Mouse (Mus musculus) gastrocnemius, adult 8-10 months (tissue): Measurements from ENCODE around the gene C3ar1. TPM values are rescaled to one million over a fixed set of nuclear protein-coding genes. Genes with fewer than 3 reads are reported as not detected.

Source experiments
- DNase-seq, 2 experiments: peaks; one replicate each; pipeline ENCODE4 v3.0.0; 2022; ENCODE audit warnings: low spot score in 2 of 2
- total RNA-seq, 4 experiments: library from RNA; stranded (reverse); gene quantifications; 2 replicates each; pipeline ENCODE4 v1.2.4; 2022

Gene C3ar1
- under 1 TPM; 0.15 to 0.83 (median 0.42) TPM for total RNA-seq

DNA sequence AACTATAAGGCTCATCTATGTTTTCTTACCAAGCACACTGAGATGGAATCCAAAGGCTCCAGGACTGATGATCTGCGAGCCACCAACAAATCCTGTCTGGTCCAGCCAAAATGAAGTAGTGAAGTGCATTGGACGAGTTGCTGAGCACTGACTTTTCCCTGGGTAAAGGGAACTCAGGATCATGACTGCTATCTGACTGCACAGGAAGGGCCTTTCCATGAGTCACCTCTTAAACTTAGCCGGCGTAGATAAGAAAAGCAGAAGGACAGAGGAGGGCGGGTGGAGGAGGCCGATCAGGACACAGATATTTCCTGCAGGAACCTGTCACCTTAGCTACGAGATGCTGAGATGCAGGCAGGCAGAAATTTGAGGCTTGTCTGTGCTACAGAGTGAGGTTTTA is at the start of gene C3ar1:
C3ar1 (minus strand) TSS at position 207 of the 400 bp plus-strand sequence.
- DNase-seq: no peak

DNA sequence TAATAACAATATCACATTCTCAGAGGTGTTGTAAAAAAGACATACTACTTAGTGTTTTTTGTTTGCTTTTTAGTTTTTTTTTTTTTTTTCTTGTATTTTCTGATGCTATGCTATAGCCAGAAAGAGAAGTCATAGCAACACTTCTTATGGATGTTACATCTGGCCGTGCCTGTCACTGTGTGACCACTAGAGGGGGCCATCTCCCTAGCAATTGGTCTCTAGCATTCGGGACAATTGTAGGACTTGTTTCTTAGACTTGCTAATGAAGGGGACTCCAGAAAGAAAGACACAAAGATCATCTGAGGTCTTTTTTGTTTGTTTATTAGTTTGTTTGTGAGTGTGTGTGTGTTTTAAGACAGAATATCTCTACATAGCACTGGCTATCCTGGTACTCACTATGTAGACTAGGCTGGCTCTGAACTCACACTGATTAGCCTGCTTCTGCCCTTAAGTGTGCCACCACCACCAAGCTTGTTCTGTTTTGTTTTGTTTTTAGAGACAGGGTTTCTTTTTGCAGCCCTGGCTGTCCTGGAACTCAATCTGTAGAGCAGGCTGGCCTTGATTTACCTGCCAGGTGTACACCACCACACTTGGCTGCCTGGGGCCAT is 36.6 kb upstream of the C3ar1 start:
- no peak for DNase-seq

DNA sequence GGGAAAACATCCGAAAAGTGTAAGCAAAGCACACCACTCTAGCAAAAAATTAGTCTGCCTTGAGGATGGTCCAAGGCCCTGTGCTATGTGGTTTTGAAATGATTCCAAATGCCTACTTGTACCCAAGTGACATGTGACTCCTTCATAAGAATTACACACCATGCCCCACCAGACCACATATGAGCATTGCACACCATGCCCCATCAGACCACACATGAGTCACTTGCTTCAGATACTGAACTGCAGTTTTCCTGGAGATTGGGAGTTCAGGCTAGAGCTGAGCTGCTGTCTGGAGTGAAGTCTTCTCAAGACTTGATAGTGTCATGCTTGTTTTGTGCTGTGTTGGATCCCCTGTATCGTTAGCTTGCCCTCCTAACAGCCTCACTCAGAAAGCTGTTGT is 33.6 kb upstream of the C3ar1 start:
- no peak for DNase-seq

- no peak for DNase-seq
Measured at GRCm38 (mm10) chr6:122883603-122884002, 27.6 kb upstream of the C3ar1 start.

GRCm38 (mm10) chr6:122881287-122881686 is 25.3 kb upstream of the C3ar1 start:
- DNase-seq: no peak

GRCm38 (mm10) chr6:122879781-122880505 is 24.0 kb upstream of the C3ar1 start:
- DNase-seq: no peak

DNA sequence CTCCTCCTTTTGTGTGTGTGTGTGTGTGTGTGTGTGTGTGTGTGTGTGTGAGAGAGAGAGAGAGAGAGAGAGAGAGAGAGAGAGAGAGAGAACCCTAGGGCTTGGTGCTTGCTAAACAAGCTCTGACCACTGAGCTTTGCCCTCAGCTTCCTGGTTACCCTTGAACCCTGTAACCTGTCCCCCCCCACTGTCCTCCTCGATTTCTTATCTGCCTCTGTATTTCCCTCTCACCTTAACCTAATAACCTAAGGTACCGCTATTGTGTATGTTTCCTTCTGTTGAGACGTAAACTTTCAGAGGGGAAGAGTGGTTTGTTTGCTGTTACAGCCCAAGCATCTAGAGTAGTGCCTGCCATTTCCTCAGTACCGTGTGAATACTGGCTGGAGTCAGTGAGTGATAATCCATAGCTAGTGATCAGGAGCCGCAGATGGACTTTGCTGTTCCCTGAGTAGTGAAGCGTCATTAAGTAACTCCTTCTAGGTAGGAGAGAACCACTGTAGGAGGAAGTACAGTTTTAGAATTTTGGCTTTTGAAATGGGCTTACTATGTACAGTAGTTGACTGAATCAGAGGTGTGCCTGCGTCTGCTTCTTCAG is 23.3 kb upstream of the C3ar1 start:
- DNase-seq: no peak

GRCm38 (mm10) chr6:122874720-122875389 is 18.9 kb upstream of the C3ar1 start:
- DNase-seq: no peak

GRCm38 (mm10) chr6:122873871-122874719 is 18.1 kb upstream of the C3ar1 start, which contains the start of gene Necap1:
Gene Necap1, plus strand, starts transcription at chr6:122874474.
- peak; percentile 95 to 96 for DNase-seq

GRCm38 (mm10) chr6:122872800-122873199 is 16.8 kb upstream of the C3ar1 start:
- no peak for DNase-seq

- DNase-seq: no peak
Measured at GRCm38 (mm10) chr6:122869846-122870245, 13.9 kb upstream of the C3ar1 start.

DNA sequence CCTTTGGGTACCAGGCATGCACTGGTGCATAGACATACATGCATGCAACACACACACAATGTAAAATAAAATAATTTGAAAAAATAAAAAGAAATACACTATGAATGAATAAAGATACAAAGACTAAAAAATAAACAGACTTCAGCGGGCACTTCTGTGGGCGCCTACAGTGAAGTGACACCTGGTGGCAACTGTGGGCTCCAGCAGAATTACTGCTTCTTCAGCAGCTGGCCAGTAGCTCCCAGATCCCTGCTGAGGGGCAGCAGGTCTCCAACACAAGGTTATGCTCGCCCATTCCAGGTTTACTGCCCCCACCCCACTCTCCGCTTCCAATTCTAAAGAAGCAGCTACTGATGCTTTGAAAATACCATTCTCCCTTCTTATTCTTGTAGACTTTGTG is 12.0 kb upstream of the C3ar1 start:
- DNase-seq: no peak

DNA sequence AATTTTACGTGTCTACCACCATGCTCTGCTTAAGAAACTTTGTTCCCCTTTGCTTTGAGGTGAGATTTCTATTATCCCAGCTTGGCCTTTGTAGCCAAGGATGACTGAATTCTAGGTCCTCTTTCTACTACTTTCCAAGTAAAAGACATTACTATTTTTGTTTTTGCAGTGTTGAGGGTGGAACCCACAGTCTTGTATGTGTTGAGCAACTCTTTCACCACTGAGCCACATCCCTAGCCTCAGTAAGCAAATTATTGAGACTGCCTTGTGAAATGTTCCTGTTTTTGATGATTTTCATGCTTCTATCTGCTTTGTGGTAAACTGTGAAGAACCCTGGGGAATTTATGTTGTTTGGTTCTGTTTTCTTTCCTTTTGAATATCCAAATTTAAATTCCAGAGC is 6.9 kb upstream of the C3ar1 start:
- no peak for DNase-seq

DNA sequence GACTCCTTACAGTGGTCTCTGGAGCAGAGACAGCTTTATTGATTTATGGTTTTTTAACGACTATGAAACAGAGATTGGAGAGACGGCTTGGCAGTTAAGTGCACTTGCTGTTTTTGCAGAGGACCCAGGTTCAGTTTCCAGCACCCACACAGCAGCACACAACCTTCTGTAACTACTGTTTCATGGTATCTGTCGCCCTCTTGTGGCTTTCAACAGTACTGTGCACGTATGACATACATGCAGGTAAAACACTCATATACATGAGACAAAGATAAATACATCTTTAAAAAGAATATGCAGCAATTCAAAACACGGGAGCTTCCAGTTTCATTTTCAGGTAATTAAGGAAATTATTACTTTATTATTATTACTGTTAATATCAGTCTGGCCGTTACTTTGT is 6.5 kb upstream of the C3ar1 start:
- DNase-seq: no peak

DNA sequence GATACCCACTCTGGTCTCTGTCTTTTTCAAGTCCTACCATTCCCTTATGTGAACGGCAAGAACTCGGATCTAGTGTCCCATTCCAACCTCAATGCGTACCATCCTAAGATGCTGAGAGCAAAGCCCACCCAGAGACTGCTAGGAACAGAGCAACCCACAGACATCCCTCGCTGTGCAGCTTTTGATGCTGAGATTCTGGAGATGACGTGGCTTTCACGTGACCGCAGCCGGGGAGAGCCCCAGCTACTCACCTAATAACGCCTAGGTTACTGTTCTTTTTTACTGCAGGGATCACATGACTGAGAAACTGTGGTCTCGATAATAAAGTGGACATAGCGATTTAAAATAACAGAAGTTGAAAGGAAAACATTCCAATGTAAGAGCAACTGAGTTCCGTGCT is 1.4 kb downstream of the C3ar1 start:
- DNase-seq: no peak

DNA sequence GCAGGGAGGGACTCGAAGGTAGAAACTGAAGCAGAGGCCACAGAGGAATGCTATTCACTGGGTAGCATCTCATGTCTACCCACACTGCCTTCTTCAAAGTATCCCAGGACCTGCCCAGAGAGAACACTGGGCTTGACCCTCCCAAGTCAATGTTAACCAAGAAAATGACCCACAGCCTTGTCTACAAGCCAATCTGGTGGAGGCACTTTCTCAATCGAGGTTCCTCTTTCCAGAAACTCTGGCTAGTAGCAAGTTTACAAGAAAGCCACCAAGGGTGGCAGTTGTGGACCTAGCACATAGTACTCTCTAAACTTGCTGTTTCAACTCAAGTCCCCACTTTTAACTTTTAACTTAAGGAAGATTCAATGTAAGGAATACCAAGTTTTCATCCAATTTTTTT is 3.3 kb downstream of the C3ar1 start:
- DNase-seq: no peak

- no peak for DNase-seq
Measured at GRCm38 (mm10) chr6:122843759-122844158, 12.2 kb downstream of the C3ar1 start.

DNA sequence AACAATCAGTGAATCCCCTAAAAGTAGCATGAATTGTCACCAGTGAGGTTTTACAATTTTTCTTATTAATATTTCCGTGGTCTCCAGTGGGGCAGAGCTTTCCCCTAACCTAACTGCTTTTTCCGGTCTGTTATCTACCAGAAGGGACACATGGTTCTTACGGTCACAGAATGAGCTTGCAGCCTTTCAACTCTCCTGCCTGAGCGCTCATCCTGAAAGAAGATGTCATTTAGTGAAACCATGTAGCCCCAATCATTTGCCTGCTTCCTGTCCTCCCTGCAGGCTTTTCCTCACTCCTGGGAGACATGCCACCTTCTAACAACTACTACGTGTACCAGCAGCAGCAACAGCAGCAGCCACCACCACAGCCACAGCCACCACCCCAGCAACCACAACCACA is 18.4 kb downstream of the C3ar1 start:
- no peak for DNase-seq

GRCm38 (mm10) chr6:122836974-122837373 is 19.0 kb downstream of the C3ar1 start:
- DNase-seq: no peak

GRCm38 (mm10) chr6:122834365-122834764 is 21.6 kb downstream of the C3ar1 start:
- DNase-seq: no peak

DNA sequence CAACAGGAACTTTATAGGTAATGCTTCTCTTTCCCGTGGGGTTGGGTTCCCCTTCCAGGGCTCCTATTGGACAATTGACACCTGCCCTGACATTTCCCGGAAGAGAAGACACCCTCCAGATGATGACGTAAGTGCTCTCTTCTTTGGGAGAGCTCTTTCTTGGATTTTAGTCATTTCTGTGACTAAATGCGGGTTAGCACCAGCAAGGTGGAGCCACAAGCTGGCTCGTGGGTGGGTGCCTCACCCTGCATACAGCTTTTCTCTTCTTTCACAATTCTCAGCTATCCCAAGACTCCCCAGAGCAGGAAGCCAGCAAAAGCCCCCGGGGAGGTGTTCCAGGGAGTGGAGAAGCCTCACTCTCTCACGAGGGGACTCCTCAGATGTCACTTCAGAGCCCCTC is 23.1 kb downstream of the C3ar1 start:
- no peak for DNase-seq
